Mouse (Mus musculus) lung, postnatal 25 days (tissue): ENCODE measurements around the gene Lag3.

Source experiments
- DNase-seq: peaks from one replicate; pipeline ENCODE4 v3.0.0; 2022; ENCODE audit warnings: low spot score

Lag3 gene

GRCm38 (mm10) chr6:124919695-124920317 lies 8.3 kb upstream of the Lag3 start, which contains the start of gene Ptms:
Gene Ptms (minus strand): TSS chr6:124920103.
- peak; percentile 98 for DNase-seq

GRCm38 (mm10) chr6:124918890-124919627 lies 7.6 kb upstream of the Lag3 start:
- DNase-seq, result no peak

- no peak for DNase-seq
Observed at GRCm38 (mm10) chr6:124918331-124918690, 6.8 kb upstream of the Lag3 start.

GRCm38 (mm10) chr6:124917518-124918330 lies 6.2 kb upstream of the Lag3 start:
- DNase-seq, result peak; percentile 94

GRCm38 (mm10) chr6:124916695-124917517 lies 5.4 kb upstream of the Lag3 start:
- DNase-seq, result peak; percentile 92

GRCm38 (mm10) chr6:124915942-124916694 lies 4.6 kb upstream of the Lag3 start:
- DNase-seq, result no peak

GRCm38 (mm10) chr6:124915160-124915941 lies 3.8 kb upstream of the Lag3 start:
- no peak for DNase-seq

GRCm38 (mm10) chr6:124914511-124914910 lies 3.0 kb upstream of the Lag3 start:
- no peak for DNase-seq

GRCm38 (mm10) chr6:124913721-124914285 lies 2.3 kb upstream of the Lag3 start:
- no peak for DNase-seq

GRCm38 (mm10) chr6:124913214-124913613 lies 1.7 kb upstream of the Lag3 start:
- no peak for DNase-seq

GRCm38 (mm10) chr6:124910032-124910431 lies 1.5 kb downstream of the Lag3 start:
- DNase-seq, result no peak

- no peak for DNase-seq
Observed at GRCm38 (mm10) chr6:124907767-124908166, 3.7 kb downstream of the Lag3 start.

GRCm38 (mm10) chr6:124904991-124905860 lies 6.3 kb downstream of the Lag3 start:
- no peak for DNase-seq

GRCm38 (mm10) chr6:124904161-124904981 lies 7.1 kb downstream of the Lag3 start:
- DNase-seq, result peak; percentile 88

- peak; percentile 96 for DNase-seq
Observed at GRCm38 (mm10) chr6:124903580-124904151, 7.8 kb downstream of the Lag3 start.

- no peak for DNase-seq
Observed at GRCm38 (mm10) chr6:124901851-124902250, 9.7 kb downstream of the Lag3 start.

GRCm38 (mm10) chr6:124900801-124901480 lies 10.6 kb downstream of the Lag3 start:
- no peak for DNase-seq
